Mouse (Mus musculus) cerebellum, adult 11 months (tissue): ENCODE data around the gene Zfp36.

Source experiments
- DNase-seq: peaks from one replicate; pipeline ENCODE4 v3.0.0; 2022

Zfp36 gene

GRCm38 (mm10) chr7:28383606-28384005 is 3.6 kb upstream of the Zfp36 start:
- no peak for DNase-seq

GRCm38 (mm10) chr7:28382981-28383396 is 2.9 kb upstream of the Zfp36 start:
- no peak for DNase-seq

- DNase-seq, result no peak
Observed at GRCm38 (mm10) chr7:28382347-28382951, 2.4 kb upstream of the Zfp36 start.

- no peak for DNase-seq
Observed at GRCm38 (mm10) chr7:28381938-28382337, 1.9 kb upstream of the Zfp36 start.

GRCm38 (mm10) chr7:28381017-28381790 is 1.2 kb upstream of the Zfp36 start:
- DNase-seq, result no peak

- DNase-seq, result peak; percentile 61
Observed at GRCm38 (mm10) chr7:28378769-28379651, 1.0 kb downstream of the Zfp36 start.

GRCm38 (mm10) chr7:28378066-28378690 is 1.9 kb downstream of the Zfp36 start:
- no peak for DNase-seq

- DNase-seq, result peak; percentile 32
Observed at GRCm38 (mm10) chr7:28377190-28378065, 2.6 kb downstream of the Zfp36 start.

GRCm38 (mm10) chr7:28376011-28376771 is 3.9 kb downstream of the Zfp36 start:
- DNase-seq, result no peak

GRCm38 (mm10) chr7:28375176-28375921 is 4.7 kb downstream of the Zfp36 start:
- DNase-seq, result peak; percentile 59

GRCm38 (mm10) chr7:28374647-28375046 is 5.4 kb downstream of the Zfp36 start:
- DNase-seq, result no peak

GRCm38 (mm10) chr7:28373891-28374495 is 6.1 kb downstream of the Zfp36 start:
- DNase-seq, result no peak

- DNase-seq, result peak; percentile 61
Observed at GRCm38 (mm10) chr7:28373131-28373581, 6.9 kb downstream of the Zfp36 start.

GRCm38 (mm10) chr7:28372251-28373108 is 7.6 kb downstream of the Zfp36 start, which contains the start of gene Plekhg2:
Gene Plekhg2 (minus strand): TSS chr7:28372599.
- DNase-seq, result peak; percentile 90

GRCm38 (mm10) chr7:28371514-28371989 is 8.5 kb downstream of the Zfp36 start:
- DNase-seq, result no peak

- DNase-seq, result no peak
Observed at GRCm38 (mm10) chr7:28370977-28371513, 9.0 kb downstream of the Zfp36 start.

GRCm38 (mm10) chr7:28370051-28370450 is 10.0 kb downstream of the Zfp36 start:
- DNase-seq, result no peak

GRCm38 (mm10) chr7:28368276-28368920 is 11.7 kb downstream of the Zfp36 start:
- no peak for DNase-seq
